In the genomic region with DNA sequence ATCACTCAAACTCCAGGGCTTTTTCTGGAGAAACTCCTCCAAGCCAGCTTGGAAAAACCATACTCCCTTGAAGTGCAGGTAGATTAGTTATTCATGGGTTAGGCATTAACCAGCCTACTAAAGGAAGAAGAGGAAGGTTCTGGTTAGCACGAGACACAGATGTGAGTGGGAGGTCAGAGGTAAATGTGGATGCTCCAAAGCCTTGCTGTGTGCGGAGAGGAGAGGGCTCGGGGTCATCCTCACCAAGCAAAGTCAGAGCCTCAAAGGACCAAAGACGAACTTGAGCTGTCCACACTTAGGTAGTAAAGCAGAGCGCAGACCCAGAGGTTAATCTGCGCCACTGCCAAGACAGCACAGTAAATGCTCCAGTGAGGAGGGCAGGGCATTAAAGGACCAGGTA, we compare ENCODE assay signal across 19 mouse cellular contexts.
A peak's percentile ranks its signal among the peaks of the same experiment; 100 is the strongest.
DNase-seq lines count a peak whose midpoint lies in the region; ATAC-seq lines count a peak whose summit lies in the region.
"Had no signal": no experiment of that assay in that cellular context is flagged by ENCODE, and none has a peak within 500 bp of the region (broad histone marks: within the 10 kb centered on the region; RNA-seq: fewer than 3 reads in every experiment).

No protein-coding gene starts in this region.

- no peak overlapping the region for H3K4me2 ChIP-seq in heart, embryonic 16.5 days (ENCODE audit: low read depth, low read length)
- no peak overlapping the region for H3K4me2 ChIP-seq in embryonic facial prominence, embryonic 15.5 days (replicated peaks)
- H3K4me2 ChIP-seq in forebrain, embryonic 11.5 days (ENCODE audit: low read depth, low read length, severe bottlenecking), result no peak overlapping the region
- H3K4me2 ChIP-seq: midbrain, embryonic 11.5 days had no signal

- WGBS in heart, embryonic 16.5 days, result 85% methylated on average over 6 of the region's 6 CpGs
- WGBS in embryonic facial prominence, embryonic 15.5 days, result 80% methylated on average over 6 of the region's 6 CpGs
- 86% methylated on average over 6 of the region's 6 CpGs for WGBS in forebrain, embryonic 11.5 days

- peaks cover 25% of the 10 kb centered on the region for H3K4me1 ChIP-seq in heart, embryonic 16.5 days (ENCODE audit: control insufficient read depth, insufficient read depth, low read length)
- peaks cover 32% of the 10 kb centered on the region for H3K4me1 ChIP-seq in embryonic facial prominence, embryonic 15.5 days
- peaks cover 8% of the 10 kb centered on the region for H3K4me1 ChIP-seq in forebrain, embryonic 11.5 days (replicated peaks; ENCODE audit: control insufficient read depth, insufficient read depth, low read length)

- H3K9ac ChIP-seq in heart, embryonic 16.5 days (ENCODE audit: low read length), result no peak overlapping the region
- no peak overlapping the region for H3K9ac ChIP-seq in embryonic facial prominence, embryonic 15.5 days
- no peak overlapping the region for H3K9ac ChIP-seq in forebrain, embryonic 11.5 days (ENCODE audit: low read length)
- H3K9ac ChIP-seq: hindbrain, embryonic 14.5 days had no signal

- no peaks in the 10 kb centered on the region for H3K9me3 ChIP-seq in heart, embryonic 16.5 days (replicated peaks; ENCODE audit: control insufficient read depth, low read length)
- H3K9me3 ChIP-seq in embryonic facial prominence, embryonic 15.5 days (replicated peaks), result no peaks in the 10 kb centered on the region
- H3K9me3 ChIP-seq in forebrain, embryonic 11.5 days (ENCODE audit: control insufficient read depth, low read length), result no peaks in the 10 kb centered on the region
- H3K9me3 ChIP-seq: forebrain, embryonic 10.5 days had no signal

- no peak for DNase-seq in heart, postnatal 25 days (ENCODE audit: low spot score)
- DNase-seq in kidney, adult 8-10 months, result peak; percentile 52 to 70
- peak; percentile 31 to 67 for DNase-seq in kidney, postnatal 25 days
- DNase-seq in forebrain, embryonic 11.5 days (ENCODE audit: low spot score), result no peak
- DNase-seq in right cerebral cortex, adult 2 months (ENCODE audit: low spot score in 2 of 2), result no peak
- DNase-seq: adrenal gland, postnatal 25 days; cerebellum, adult 18-20 months; heart, postnatal 10 days; lung, adult 18-20 months; lung, postnatal 36 days; retina, postnatal 1 day had no signal

- ATAC-seq in heart, embryonic 16.5 days (replicated peaks; ENCODE audit: extremely low read depth, insufficient read depth, low FRiP score), result no peak
- no peak for ATAC-seq in embryonic facial prominence, embryonic 15.5 days (ENCODE audit: insufficient number of reproducible peaks, low FRiP score, low TSS enrichment, low read depth)
- ATAC-seq in forebrain, embryonic 11.5 days (replicated peaks; ENCODE audit: low FRiP score), result no peak
- ATAC-seq: intestine, embryonic 16.5 days; Patski had no signal

- intact Hi-C loops in heart, postnatal 25 days (cut with DNase I), result loop anchor here (10.0 kb wide), 1 partner anchor 912 kb away; no protein-coding TSS in a partner anchor

- H3K27ac ChIP-seq in heart, embryonic 16.5 days (ENCODE audit: low read length), result peak overlapping the region; percentile 66; the same call in 1 of the 2 replicates
- 0 out of 2 replicates have a peak overlapping the region, but pooled peaks have one; percentile 8 for H3K27ac ChIP-seq in embryonic facial prominence, embryonic 15.5 days (replicated peaks)
- H3K27ac ChIP-seq in forebrain, embryonic 11.5 days (ENCODE audit: low read depth, low read length), result no peak overlapping the region

- H3K36me3 ChIP-seq in heart, embryonic 16.5 days (ENCODE audit: control insufficient read depth, insufficient read depth), result no peaks in the 10 kb centered on the region
- no peaks in the 10 kb centered on the region for H3K36me3 ChIP-seq in embryonic facial prominence, embryonic 15.5 days
- no peaks in the 10 kb centered on the region for H3K36me3 ChIP-seq in forebrain, embryonic 11.5 days (ENCODE audit: control insufficient read depth, insufficient read depth, low read length)
- H3K36me3 ChIP-seq: forebrain, embryonic 10.5 days had no signal

- H3K4me3 ChIP-seq in heart, embryonic 16.5 days (ENCODE audit: low read length), result no peak overlapping the region
- H3K4me3 ChIP-seq in embryonic facial prominence, embryonic 15.5 days (replicated peaks), result no peak overlapping the region
- H3K4me3 ChIP-seq in forebrain, embryonic 11.5 days (ENCODE audit: low read depth, low read length), result no peak overlapping the region
- H3K4me3 ChIP-seq: forebrain, embryonic 10.5 days; myocyte had no signal

- H3K27me3 ChIP-seq in heart, embryonic 16.5 days (ENCODE audit: control insufficient read depth, insufficient read depth, low read length), result no peaks in the 10 kb centered on the region
- no peaks in the 10 kb centered on the region for H3K27me3 ChIP-seq in embryonic facial prominence, embryonic 15.5 days
- H3K27me3 ChIP-seq in forebrain, embryonic 11.5 days (ENCODE audit: control insufficient read depth, insufficient read depth, low read length), result no peaks in the 10 kb centered on the region
- H3K27me3 ChIP-seq: Patski had no signal

Comparison
In these comparisons a context has a peak if more than half of its experiments do, and no peak if none do; other contexts are left out.
1. DNase-seq: peak in kidney, adult 8-10 months (2 of 2) and kidney, postnatal 25 days (2 of 2); none in heart, postnatal 25 days (single experiment), forebrain, embryonic 11.5 days (single experiment) and right cerebral cortex, adult 2 months (0 of 2).